ENCODE assay signal across 9 mouse cellular contexts in genomic region chr2:101862219-101863123, GRCm38 (mm10). TPM values are rescaled to one million over a fixed set of nuclear protein-coding genes. Genes with fewer than 3 reads are reported as not detected.
DNase-seq lines count a peak whose midpoint lies in the region; ATAC-seq lines count a peak whose summit lies in the region.
"Had no signal": no experiment of that assay in that cellular context is flagged by ENCODE, and none has a peak within 500 bp of the region (broad histone marks: within the 10 kb centered on the region; RNA-seq: fewer than 3 reads in every experiment).

No protein-coding gene starts in this region.

- DNase-seq in limb, embryonic 10.5 days (ENCODE audit: low spot score), result no peak
- DNase-seq in lung, postnatal 10 days, result peak; percentile 81
- no peak for DNase-seq in testis, postnatal 10 days (ENCODE audit: low spot score)
- no peak for DNase-seq in frontal cortex, postnatal 14 days (ENCODE audit: low spot score in 2 of 2)
- no peak for DNase-seq in spleen, postnatal 14 days (ENCODE audit: low spot score in 2 of 2)

- H3K9ac ChIP-seq in limb, embryonic 12.5 days (replicated peaks), result no peak overlapping the region
- no peak overlapping the region for H3K9ac ChIP-seq in intestine, embryonic 16.5 days (ENCODE audit: low read depth, low read length)
- H3K9ac ChIP-seq: neural tube, embryonic 12.5 days had no signal

- peaks cover 25% of the 10 kb centered on the region for H3K4me1 ChIP-seq in limb, embryonic 12.5 days (replicated peaks)
- H3K4me1 ChIP-seq in limb, embryonic 10.5 days, result peaks cover 17% of the 10 kb centered on the region
- peaks cover 13% of the 10 kb centered on the region for H3K4me1 ChIP-seq in brown adipose tissue, adult 24 weeks (ENCODE audit: control insufficient read depth, insufficient read depth, insufficient read length, low read length)
- no peaks in the 10 kb centered on the region for H3K4me1 ChIP-seq in intestine, embryonic 16.5 days (ENCODE audit: control insufficient read depth, insufficient read depth, low read length)
- H3K4me1 ChIP-seq: neural tube, embryonic 12.5 days had no signal

- ATAC-seq in limb, embryonic 12.5 days (ENCODE audit: insufficient number of reproducible peaks, insufficient read depth, low FRiP score, low TSS enrichment, low read depth), result peak; percentile 63
- ATAC-seq in intestine, embryonic 16.5 days, result 0 out of 2 replicates have a peak, but pooled peaks have one; percentile 26

- no peaks in the 10 kb centered on the region for H3K27me3 ChIP-seq in limb, embryonic 12.5 days
- H3K27me3 ChIP-seq in limb, embryonic 10.5 days (ENCODE audit: low read depth, poor library complexity, severe bottlenecking), result no peaks in the 10 kb centered on the region
- H3K27me3 ChIP-seq in intestine, embryonic 16.5 days (replicated peaks; ENCODE audit: control insufficient read depth, insufficient read depth, low read length), result no peaks in the 10 kb centered on the region
- H3K27me3 ChIP-seq: neural tube, embryonic 12.5 days had no signal

- H3K4me2 ChIP-seq in limb, embryonic 12.5 days, result peak overlapping the region; percentile 6; the same call in 1 of the 2 replicates
- no peak overlapping the region for H3K4me2 ChIP-seq in intestine, embryonic 16.5 days (ENCODE audit: low read depth, low read length)
- H3K4me2 ChIP-seq: neural tube, embryonic 12.5 days had no signal

- 45% methylated on average over 15 of the region's 15 CpGs for WGBS in limb, embryonic 12.5 days
- 70% methylated on average over 15 of the region's 15 CpGs for WGBS in limb, embryonic 10.5 days
- 56% methylated on average over 15 of the region's 15 CpGs for WGBS in intestine, embryonic 16.5 days

- no peaks in the 10 kb centered on the region for H3K36me3 ChIP-seq in limb, embryonic 12.5 days
- H3K36me3 ChIP-seq in limb, embryonic 10.5 days, result no peaks in the 10 kb centered on the region
- H3K36me3 ChIP-seq in intestine, embryonic 16.5 days (ENCODE audit: control insufficient read depth, insufficient read depth, low read length), result no peaks in the 10 kb centered on the region
- H3K36me3 ChIP-seq: neural tube, embryonic 12.5 days had no signal

- H3K27ac ChIP-seq in limb, embryonic 12.5 days, result peak overlapping the region; percentile 59
- H3K27ac ChIP-seq in limb, embryonic 10.5 days, result no peak overlapping the region
- H3K27ac ChIP-seq in brown adipose tissue, adult 24 weeks (replicated peaks; ENCODE audit: low read depth, low read length), result peak overlapping the region; percentile 77
- no peak overlapping the region for H3K27ac ChIP-seq in intestine, embryonic 16.5 days (ENCODE audit: low read length)
- H3K27ac ChIP-seq: neural tube, embryonic 12.5 days had no signal

- H3K9me3 ChIP-seq in limb, embryonic 12.5 days, result no peaks in the 10 kb centered on the region
- no peaks in the 10 kb centered on the region for H3K9me3 ChIP-seq in limb, embryonic 10.5 days (replicated peaks)
- no peaks in the 10 kb centered on the region for H3K9me3 ChIP-seq in intestine, embryonic 16.5 days (ENCODE audit: control insufficient read depth, low read length)
- H3K9me3 ChIP-seq: neural tube, embryonic 12.5 days had no signal

- no peak overlapping the region for H3K4me3 ChIP-seq in limb, embryonic 12.5 days (replicated peaks)
- H3K4me3 ChIP-seq in limb, embryonic 10.5 days, result no peak overlapping the region
- no peak overlapping the region for H3K4me3 ChIP-seq in brown adipose tissue, adult 24 weeks (ENCODE audit: insufficient read depth, low read depth, low read length)
- no peak overlapping the region for H3K4me3 ChIP-seq in intestine, embryonic 16.5 days (ENCODE audit: low read length)
- H3K4me3 ChIP-seq: neural tube, embryonic 12.5 days had no signal

RNA-seq across cellular contexts. Expression of gene Prr5l, which starts 20.4 kb away (rescaled TPM):
- polyA plus RNA-seq in limb, embryonic 12.5 days (2016; fragmentation: Nextera tagmentation; extraction: Ambion mirVana), result 47.2 and 50.6 TPM in 2 replicates
- 19.5 and 22.4 TPM in 2 replicates for polyA plus RNA-seq in limb, embryonic 10.5 days (2016; fragmentation: Nextera tagmentation; extraction: Ambion mirVana)
- 1.2 and 1.7 TPM in 2 replicates for polyA plus RNA-seq in brown adipose tissue, adult 24 weeks (2012; ENCODE audit: insufficient read depth, insufficient read length, missing spikeins)
- polyA plus RNA-seq in intestine, embryonic 16.5 days (2015; fragmentation: Nextera tagmentation; extraction: Ambion mirVana), result 23.9 and 31.0 TPM in 2 replicates

RNA-seq across cellular contexts. Expression of gene Commd9, which starts 23.6 kb away (rescaled TPM):
- polyA plus RNA-seq in limb, embryonic 12.5 days (2016; fragmentation: Nextera tagmentation; extraction: Ambion mirVana), result 55.4 and 60.0 TPM in 2 replicates
- polyA plus RNA-seq in limb, embryonic 10.5 days (2016; fragmentation: Nextera tagmentation; extraction: Ambion mirVana), result 60.7 and 62.5 TPM in 2 replicates
- 33.1 and 39.2 TPM in 2 replicates for polyA plus RNA-seq in brown adipose tissue, adult 24 weeks (2012; ENCODE audit: insufficient read depth, insufficient read length, missing spikeins)
- polyA plus RNA-seq in intestine, embryonic 16.5 days (2015; fragmentation: Nextera tagmentation; extraction: Ambion mirVana), result 79.1 and 82.8 TPM in 2 replicates

Comparison
In these comparisons a context has a peak if more than half of its experiments do, and no peak if none do; other contexts are left out.
1. H3K27ac ChIP-seq: peak in limb, embryonic 12.5 days (single experiment) and brown adipose tissue, adult 24 weeks (single experiment); none in limb, embryonic 10.5 days (single experiment) and intestine, embryonic 16.5 days (single experiment).